Mouse (Mus musculus): ENCODE data around the gene Bco1. TPM values are rescaled to one million over a fixed set of nuclear protein-coding genes. Genes with fewer than 3 reads are reported as not detected.

Bco1 gene
- polyA plus RNA-seq, 1 experiment from 2014 or later, result 0.25 TPM

Other genes starting within 250 kb of the Bco1 start
- gene Cmc2, start 174.4 kb upstream of the Bco1 start, polyA plus RNA-seq (2014; fragmentation: Nextera tagmentation; extraction: Ambion mirVana), result 36.0 and 36.3 TPM in 2 replicates
- gene Cenpn, start 174.1 kb upstream of the Bco1 start, polyA plus RNA-seq (2014; fragmentation: Nextera tagmentation; extraction: Ambion mirVana), result 8.6 and 9.7 TPM in 2 replicates
- 26.2 and 28.3 TPM in 2 replicates for gene Atmin, start 152.5 kb upstream of the Bco1 start, polyA plus RNA-seq (2014; fragmentation: Nextera tagmentation; extraction: Ambion mirVana)
- gene 1700030J22Rik, start 116.9 kb upstream of the Bco1 start, polyA plus RNA-seq (2014; fragmentation: Nextera tagmentation; extraction: Ambion mirVana), result 5.5 and 6.1 TPM in 2 replicates
- gene Gcsh, start 102.3 kb upstream of the Bco1 start, polyA plus RNA-seq (2014; fragmentation: Nextera tagmentation; extraction: Ambion mirVana), result 105 and 108 TPM in 2 replicates
- gene Pkd1l2, start 13.4 kb upstream of the Bco1 start, polyA plus RNA-seq (2014; fragmentation: Nextera tagmentation; extraction: Ambion mirVana), result 0.05 and 0.12 TPM in 2 replicates
- 4.4 and 4.7 TPM in 2 replicates for gene Gan, start 62.3 kb downstream of the Bco1 start, polyA plus RNA-seq (2014; fragmentation: Nextera tagmentation; extraction: Ambion mirVana)
- gene Cmip, start 161.2 kb downstream of the Bco1 start, polyA plus RNA-seq (2014; fragmentation: Nextera tagmentation; extraction: Ambion mirVana), result 131 and 143 TPM in 2 replicates